Mouse (Mus musculus): ENCODE measurements around the gene Lingo1.

Lingo1 gene

GRCm38 (mm10) chr9:56727703-56728684 lies 68.3 kb downstream of the Lingo1 start:
- DNase-seq (ENCODE audit: low spot score in 2 of 2) = peak; percentile 81 to 84

GRCm38 (mm10) chr9:56725814-56726213 lies 70.5 kb downstream of the Lingo1 start:
- peak in 1 of 2 experiments; percentile 77 for DNase-seq (ENCODE audit: low spot score in 2 of 2)

GRCm38 (mm10) chr9:56722089-56722825 lies 74.0 kb downstream of the Lingo1 start:
- peak; percentile 74 to 77 for DNase-seq (ENCODE audit: low spot score in 2 of 2)

- no peak for DNase-seq (ENCODE audit: low spot score in 2 of 2)
Observed at GRCm38 (mm10) chr9:56718984-56719383, 77.3 kb downstream of the Lingo1 start.

- DNase-seq (ENCODE audit: low spot score in 2 of 2) = no peak
Observed at GRCm38 (mm10) chr9:56716565-56716964, 79.7 kb downstream of the Lingo1 start.

- no peak for DNase-seq (ENCODE audit: low spot score in 2 of 2)
Observed at GRCm38 (mm10) chr9:56716066-56716465, 80.2 kb downstream of the Lingo1 start.

- DNase-seq (ENCODE audit: low spot score in 2 of 2) = no peak
Observed at GRCm38 (mm10) chr9:56714391-56714790, 81.9 kb downstream of the Lingo1 start.

- peak; percentile 92 to 95 for DNase-seq (ENCODE audit: low spot score in 2 of 2)
Observed at GRCm38 (mm10) chr9:56712667-56713369, 83.5 kb downstream of the Lingo1 start.

- DNase-seq (ENCODE audit: low spot score in 2 of 2) = no peak
Observed at GRCm38 (mm10) chr9:56710958-56711357, 85.3 kb downstream of the Lingo1 start.

GRCm38 (mm10) chr9:56706482-56707085 lies 89.7 kb downstream of the Lingo1 start:
- no peak for DNase-seq (ENCODE audit: low spot score in 2 of 2)

- DNase-seq (ENCODE audit: low spot score in 2 of 2) = peak; percentile 79 to 82
Observed at GRCm38 (mm10) chr9:56701394-56701793, 94.9 kb downstream of the Lingo1 start.

- DNase-seq (ENCODE audit: low spot score in 2 of 2) = no peak
Observed at GRCm38 (mm10) chr9:56700866-56701265, 95.4 kb downstream of the Lingo1 start.

- no peak for DNase-seq (ENCODE audit: low spot score in 2 of 2)
Observed at GRCm38 (mm10) chr9:56698715-56699370, 97.4 kb downstream of the Lingo1 start.

GRCm38 (mm10) chr9:56694079-56694478 lies 102.2 kb downstream of the Lingo1 start:
- no peak for DNase-seq (ENCODE audit: low spot score in 2 of 2)

- DNase-seq (ENCODE audit: low spot score in 2 of 2) = no peak
Observed at GRCm38 (mm10) chr9:56691226-56691625, 105.0 kb downstream of the Lingo1 start.

GRCm38 (mm10) chr9:56690679-56691078 lies 105.6 kb downstream of the Lingo1 start:
- DNase-seq (ENCODE audit: low spot score in 2 of 2) = no peak

GRCm38 (mm10) chr9:56687490-56687889 lies 108.8 kb downstream of the Lingo1 start:
- DNase-seq (ENCODE audit: low spot score in 2 of 2) = no peak

GRCm38 (mm10) chr9:56687145-56687477 lies 109.2 kb downstream of the Lingo1 start:
- no peak for DNase-seq (ENCODE audit: low spot score in 2 of 2)

- peak; percentile 72 to 86 for DNase-seq (ENCODE audit: low spot score in 2 of 2)
Observed at GRCm38 (mm10) chr9:56686339-56687144, 109.7 kb downstream of the Lingo1 start.

GRCm38 (mm10) chr9:56682826-56683225 lies 113.4 kb downstream of the Lingo1 start:
- DNase-seq (ENCODE audit: low spot score in 2 of 2) = no peak

Data from right cerebral cortex, postnatal 10 days (tissue).